Mouse (Mus musculus) ES-Bruce4 (cell line): ENCODE measurements around the gene Slc9a9.

ENCODE experiments used
- CTCF ChIP-seq: IDR thresholded peaks from one replicate; pipeline ENCODE4 v1.8.1; 2011; ENCODE audit warnings: low read depth, low read length
- POLR2A ChIP-seq: IDR thresholded peaks from one replicate; pipeline ENCODE4 v1.8.1; 2011; ENCODE audit warnings: low read length; ENCODE audit not compliant: insufficient read depth

- TF ChIP-seq CTCF (no peak), POLR2A (no peak)
Observed at GRCm38 (mm10) chr9:95034140-95034970, 364.6 kb downstream of the Slc9a9 start.
